Mouse (Mus musculus): ENCODE results near the gene Col7a1. TPM values are rescaled to one million over a fixed set of nuclear protein-coding genes. Genes with fewer than 3 reads are reported as not detected.

The Col7a1 gene
- polyA plus RNA-seq, 1 experiment, result 48.8 TPM

DNA sequence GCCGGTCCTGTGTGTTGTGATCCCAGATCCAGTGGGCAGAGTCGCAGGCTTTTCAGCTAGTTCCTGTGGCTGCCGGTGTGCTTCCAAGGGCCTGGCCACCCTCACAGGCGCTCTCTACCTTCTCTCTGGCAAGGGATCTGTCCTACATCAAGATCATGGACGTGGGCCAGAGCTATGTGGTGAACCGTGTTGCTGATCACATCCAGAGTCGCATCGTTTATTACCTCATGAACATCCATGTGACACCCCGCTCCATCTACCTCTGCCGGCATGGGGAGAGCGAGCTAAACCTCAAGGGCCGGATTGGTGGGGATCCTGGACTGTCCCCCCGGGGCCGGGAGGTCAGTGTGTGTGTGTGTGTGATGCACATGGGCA, 56.9 kb downstream of the Col7a1 start:
- Histone ChIP-seq H3K4me3 (ENCODE audit: insufficient read depth, low read length) (no peak overlapping the region), H3K4me1 (ENCODE audit: control insufficient read depth, insufficient read depth, low read length) (no peaks in the 10 kb centered on the region), H3K27ac (ENCODE audit: insufficient read depth, low read length) (no peak overlapping the region)
- no peak for TF ChIP-seq CTCF (IDR thresholded peaks at IDR 0.05; ENCODE audit: borderline replicate concordance, insufficient read depth, low read length)
- TF ChIP-seq POLR2A (IDR thresholded peaks at IDR 0.05; ENCODE audit: low read depth, low read length), result no peak

DNA sequence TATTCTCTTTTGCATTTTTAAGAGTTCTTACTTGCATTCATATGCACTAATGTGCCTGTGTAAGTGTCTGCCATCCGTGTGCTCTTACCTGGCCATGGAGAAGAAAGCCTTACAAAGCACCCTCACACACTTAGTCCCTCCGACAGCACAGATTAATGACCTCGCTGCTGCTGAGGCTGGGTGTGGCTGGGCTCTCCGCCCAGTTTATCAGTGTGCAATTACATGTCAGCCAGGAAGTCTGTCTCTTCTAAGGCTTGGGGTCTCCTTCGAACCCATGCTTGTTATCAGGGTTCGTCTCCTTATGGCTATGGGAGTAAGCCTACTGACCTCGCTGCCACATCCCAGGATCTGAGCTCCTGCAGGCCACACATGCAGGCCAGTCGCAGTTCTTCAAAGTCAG, 62.0 kb downstream of the Col7a1 start:
- no peaks in the 10 kb centered on the region for H3K4me1 ChIP-seq (ENCODE audit: control insufficient read depth, insufficient read depth, low read length)
- no peak overlapping the region for H3K27ac ChIP-seq (ENCODE audit: insufficient read depth, low read length)
- no peak overlapping the region for H3K4me3 ChIP-seq (ENCODE audit: insufficient read depth, low read length)
- no peak for TF ChIP-seq CTCF (IDR thresholded peaks at IDR 0.05; ENCODE audit: borderline replicate concordance, insufficient read depth, low read length)
- no peak for TF ChIP-seq POLR2A (IDR thresholded peaks at IDR 0.05; ENCODE audit: low read depth, low read length)

DNA sequence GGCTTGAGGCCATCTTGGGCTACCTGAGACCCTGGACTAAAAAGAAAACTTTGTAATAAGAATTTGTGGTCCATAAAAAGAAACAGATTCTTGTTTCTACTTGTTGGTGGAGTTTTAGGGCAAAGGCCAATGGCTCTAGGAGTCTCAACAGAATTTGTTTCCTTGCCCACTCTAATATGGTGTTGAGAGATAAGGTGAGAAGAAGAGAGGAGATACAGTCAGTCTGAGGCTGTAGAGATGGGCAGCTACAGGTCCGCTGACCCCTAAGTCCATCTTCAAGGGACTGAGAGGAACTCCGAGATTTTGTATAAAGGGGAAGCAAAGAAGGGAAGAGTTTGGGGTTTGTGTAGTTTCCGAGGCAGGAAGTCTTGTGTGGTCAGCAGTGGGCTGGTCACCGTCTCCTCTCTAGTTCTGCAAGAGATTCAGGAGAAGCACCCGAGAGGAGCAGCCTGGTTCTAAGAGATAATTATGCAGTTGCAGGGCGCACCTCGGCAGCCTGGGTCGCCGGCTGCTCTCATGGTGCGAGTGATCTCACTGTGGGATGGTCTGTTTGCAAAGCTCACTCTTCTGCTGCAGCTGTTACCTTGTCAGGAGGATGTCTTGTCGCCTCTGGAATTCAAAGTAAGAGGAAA, 63.7 kb downstream of the Col7a1 start:
- Histone ChIP-seq H3K27ac (ENCODE audit: insufficient read depth, low read length) (no peak overlapping the region), H3K4me3 (ENCODE audit: insufficient read depth, low read length) (no peak overlapping the region), H3K4me1 (ENCODE audit: control insufficient read depth, insufficient read depth, low read length) (no peaks in the 10 kb centered on the region)
- TF ChIP-seq POLR2A (IDR thresholded peaks at IDR 0.05; ENCODE audit: low read depth, low read length), result no peak
- no peak for TF ChIP-seq CTCF (IDR thresholded peaks at IDR 0.05; ENCODE audit: borderline replicate concordance, insufficient read depth, low read length)

DNA sequence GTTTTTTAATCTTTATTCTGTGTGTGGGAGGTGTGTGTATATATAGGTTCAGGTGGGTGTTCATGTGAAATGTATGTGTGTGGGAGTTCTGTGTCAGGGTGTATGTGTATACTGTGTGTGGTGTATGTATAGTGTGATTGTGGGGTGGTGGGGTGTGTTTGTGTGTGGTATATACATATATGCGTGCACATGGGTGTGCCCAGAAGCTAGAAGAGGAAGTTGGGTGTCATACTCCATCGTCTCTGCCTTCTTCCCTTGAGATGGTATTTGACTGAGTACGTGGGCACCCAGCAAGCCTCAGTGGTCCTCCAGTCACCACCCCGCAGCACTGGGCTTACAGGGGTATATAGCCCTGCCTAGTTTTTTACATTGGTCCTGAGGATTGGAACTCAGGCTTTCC, 68.0 kb downstream of the Col7a1 start:
- no peak overlapping the region for H3K27ac ChIP-seq (ENCODE audit: insufficient read depth, low read length)
- no peak overlapping the region for H3K4me3 ChIP-seq (ENCODE audit: insufficient read depth, low read length)
- TF ChIP-seq POLR2A (IDR thresholded peaks at IDR 0.05; ENCODE audit: low read depth, low read length), result no peak
- no peaks in the 10 kb centered on the region for H3K4me1 ChIP-seq (ENCODE audit: control insufficient read depth, insufficient read depth, low read length)

DNA sequence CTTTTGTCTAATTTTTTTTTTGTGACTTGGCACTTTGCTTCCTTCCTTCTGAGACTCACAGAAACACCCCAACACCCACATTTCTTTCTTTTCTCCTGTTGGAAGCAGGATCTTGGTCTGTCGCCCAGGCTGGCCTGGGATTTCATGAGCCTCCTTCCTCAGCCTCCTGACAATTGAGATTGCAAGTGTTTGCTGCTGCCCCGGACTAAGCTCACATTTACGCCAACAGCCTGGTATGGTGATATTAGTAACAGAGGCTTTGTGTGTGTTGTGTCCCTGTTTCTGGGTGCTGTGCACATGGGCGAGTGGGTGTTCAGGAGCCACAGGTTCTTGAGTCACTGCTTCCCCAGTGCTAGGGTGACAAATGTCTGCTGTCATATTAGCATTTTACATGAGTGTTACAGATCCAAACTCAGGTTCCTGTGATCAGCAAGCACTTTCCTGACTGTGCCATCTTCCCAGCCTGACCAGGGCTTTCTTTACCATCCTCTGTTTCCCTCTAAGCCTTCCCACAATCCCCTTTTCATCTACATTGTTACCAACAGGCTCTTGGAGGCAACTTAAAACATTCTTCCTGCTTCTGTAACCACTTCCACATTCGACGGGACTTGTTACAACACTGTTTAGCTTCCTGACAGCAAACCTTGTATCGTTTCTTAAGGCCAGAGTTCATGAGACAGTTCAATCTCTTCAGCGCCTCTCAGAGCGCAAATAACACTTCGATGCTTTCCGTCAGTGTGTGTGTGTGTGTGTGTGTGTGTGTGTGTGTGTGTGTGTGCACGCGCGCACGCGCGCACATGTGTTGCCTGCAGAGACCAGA, 69.7 kb downstream of the Col7a1 start:
- Histone ChIP-seq H3K4me3 (ENCODE audit: insufficient read depth, low read length) (no peak overlapping the region), H3K4me1 (ENCODE audit: control insufficient read depth, insufficient read depth, low read length) (no peaks in the 10 kb centered on the region), H3K27ac (ENCODE audit: insufficient read depth, low read length) (no peak overlapping the region)
- TF ChIP-seq CTCF (IDR thresholded peaks at IDR 0.05; ENCODE audit: borderline replicate concordance, insufficient read depth, low read length), result no peak

DNA sequence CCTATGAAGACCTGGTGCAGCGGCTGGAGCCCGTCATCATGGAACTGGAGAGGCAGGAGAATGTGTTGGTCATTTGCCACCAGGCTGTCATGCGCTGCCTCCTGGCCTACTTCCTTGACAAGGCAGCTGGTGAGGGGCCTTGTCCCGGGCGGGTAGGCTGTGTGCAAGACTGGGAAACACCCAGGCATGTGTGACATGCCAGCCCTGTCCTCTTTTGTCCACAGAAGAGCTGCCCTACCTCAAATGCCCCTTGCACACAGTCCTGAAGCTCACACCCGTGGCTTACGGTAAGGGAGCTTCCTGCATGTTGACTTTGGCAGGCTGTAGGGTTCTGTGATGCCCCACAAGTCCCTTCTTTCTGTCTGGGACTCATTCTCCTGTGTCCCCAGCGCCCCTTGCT, 74.1 kb downstream of the Col7a1 start:
- H3K4me3 ChIP-seq (ENCODE audit: insufficient read depth, low read length), result no peak overlapping the region
- no peak overlapping the region for H3K27ac ChIP-seq (ENCODE audit: insufficient read depth, low read length)
- TF ChIP-seq POLR2A (IDR thresholded peaks at IDR 0.05; ENCODE audit: low read depth, low read length) (no peak), CTCF (IDR thresholded peaks at IDR 0.05; ENCODE audit: borderline replicate concordance, insufficient read depth, low read length) (no peak)
- no peaks in the 10 kb centered on the region for H3K4me1 ChIP-seq (ENCODE audit: control insufficient read depth, insufficient read depth, low read length)

DNA sequence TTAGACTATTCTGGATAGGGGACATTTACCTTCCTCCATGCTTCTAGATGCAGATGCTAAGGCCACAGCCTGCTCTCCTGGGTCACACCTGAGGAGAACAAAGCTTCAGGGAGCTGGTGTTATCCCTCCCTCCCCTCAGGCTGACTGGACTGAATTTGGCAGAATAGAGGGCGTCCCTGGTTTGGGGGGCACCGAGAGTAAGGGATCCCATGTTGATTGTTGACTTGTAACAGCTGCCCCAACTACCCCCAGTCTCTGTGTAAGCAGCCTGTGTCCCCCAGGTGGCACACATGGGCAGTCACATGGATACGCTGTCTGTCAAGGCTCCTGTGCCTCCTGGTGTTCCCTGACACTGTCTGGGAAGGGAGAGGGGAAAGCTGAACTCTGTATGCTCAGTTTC, 75.0 kb downstream of the Col7a1 start:
- H3K27ac ChIP-seq (ENCODE audit: insufficient read depth, low read length), result no peak overlapping the region
- no peaks in the 10 kb centered on the region for H3K4me1 ChIP-seq (ENCODE audit: control insufficient read depth, insufficient read depth, low read length)
- H3K4me3 ChIP-seq (ENCODE audit: insufficient read depth, low read length), result no peak overlapping the region
- TF ChIP-seq CTCF (IDR thresholded peaks at IDR 0.05; ENCODE audit: borderline replicate concordance, insufficient read depth, low read length) (no peak), POLR2A (IDR thresholded peaks at IDR 0.05; ENCODE audit: low read depth, low read length) (no peak)

DNA sequence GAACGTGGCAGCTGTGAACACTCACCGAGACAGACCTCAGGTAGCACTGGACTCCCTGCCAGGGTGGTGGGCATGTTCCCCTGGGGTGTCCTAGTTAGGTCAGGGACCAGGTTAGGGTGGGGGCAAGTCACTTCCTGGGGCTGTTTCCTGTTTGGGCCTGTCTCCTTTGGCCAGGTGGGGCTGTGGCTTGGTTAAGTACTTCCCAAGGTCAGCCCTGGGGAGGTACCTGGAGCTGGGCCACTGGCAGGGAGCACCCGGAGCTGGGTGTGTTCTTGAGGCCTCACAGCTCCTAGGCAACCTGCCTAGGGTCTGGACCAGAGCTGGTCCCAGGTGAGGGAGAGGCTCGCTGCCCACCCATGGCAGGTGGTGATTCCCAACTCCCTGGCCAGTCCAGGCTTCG, 75.5 kb downstream of the Col7a1 start:
- no peak for TF ChIP-seq CTCF (IDR thresholded peaks at IDR 0.05; ENCODE audit: borderline replicate concordance, insufficient read depth, low read length)
- no peak for TF ChIP-seq POLR2A (IDR thresholded peaks at IDR 0.05; ENCODE audit: low read depth, low read length)
- Histone ChIP-seq H3K27ac (ENCODE audit: insufficient read depth, low read length) (no peak overlapping the region), H3K4me3 (ENCODE audit: insufficient read depth, low read length) (no peak overlapping the region), H3K4me1 (ENCODE audit: control insufficient read depth, insufficient read depth, low read length) (no peaks in the 10 kb centered on the region)

DNA sequence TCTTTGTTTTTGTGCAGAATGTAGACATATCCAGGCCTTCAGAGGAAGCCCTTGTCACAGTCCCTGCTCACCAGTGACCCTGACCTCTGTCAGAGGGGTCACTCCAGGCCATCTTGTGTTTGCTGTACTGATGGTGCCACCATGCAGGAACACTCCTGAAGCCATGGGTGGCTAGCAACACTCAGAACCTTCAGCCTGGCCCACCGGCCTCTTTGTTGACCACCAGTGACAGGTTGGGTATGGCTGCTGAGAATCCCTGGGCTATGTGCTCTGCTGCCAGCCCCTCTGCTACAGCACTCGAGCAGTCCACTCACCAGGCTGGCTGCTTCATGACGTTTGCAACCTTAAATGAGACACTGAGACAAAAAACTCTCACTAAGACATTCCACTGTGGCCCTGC, 76.9 kb downstream of the Col7a1 start:
- TF ChIP-seq CTCF (IDR thresholded peaks at IDR 0.05; ENCODE audit: borderline replicate concordance, insufficient read depth, low read length) (no peak), POLR2A (IDR thresholded peaks at IDR 0.05; ENCODE audit: low read depth, low read length) (no peak)
- no peak overlapping the region for H3K27ac ChIP-seq (ENCODE audit: insufficient read depth, low read length)
- H3K4me1 ChIP-seq (ENCODE audit: control insufficient read depth, insufficient read depth, low read length), result no peaks in the 10 kb centered on the region
- no peak overlapping the region for H3K4me3 ChIP-seq (ENCODE audit: insufficient read depth, low read length)

DNA sequence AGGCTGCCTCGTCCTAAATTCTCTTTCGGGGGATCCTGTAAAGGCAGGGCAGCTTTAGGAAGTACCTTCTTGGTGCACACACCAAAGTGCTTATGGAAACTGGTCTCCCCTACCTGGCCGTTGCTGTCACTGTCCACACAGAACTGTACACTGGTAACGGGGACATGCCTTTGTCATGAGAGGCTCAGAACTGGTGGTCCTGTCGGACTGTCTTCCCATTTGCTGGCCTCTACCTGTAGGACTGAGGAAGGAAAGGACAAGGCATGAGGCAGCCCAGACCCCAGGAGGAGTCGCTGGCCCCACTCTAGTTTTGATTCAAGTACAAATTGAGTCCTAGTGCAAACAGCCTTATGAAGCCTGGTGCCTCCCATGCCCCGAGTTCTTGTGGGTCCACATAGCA, 77.6 kb downstream of the Col7a1 start:
- TF ChIP-seq POLR2A (IDR thresholded peaks at IDR 0.05; ENCODE audit: low read depth, low read length), result no peak
- TF ChIP-seq CTCF (IDR thresholded peaks at IDR 0.05; ENCODE audit: borderline replicate concordance, insufficient read depth, low read length), result no peak

More for the DNA sequence above, 77.6 kb downstream of the Col7a1 start:
- H3K4me3 ChIP-seq (ENCODE audit: insufficient read depth, low read length), result no peak overlapping the region
- H3K27ac ChIP-seq (ENCODE audit: insufficient read depth, low read length), result no peak overlapping the region
- H3K4me1 ChIP-seq (ENCODE audit: control insufficient read depth, insufficient read depth, low read length), result no peaks in the 10 kb centered on the region
